Mouse (Mus musculus): ENCODE measurements around the gene Gm28635. TPM values are rescaled to one million over a fixed set of nuclear protein-coding genes. Genes with fewer than 3 reads are reported as not detected.
"Not testable (repeated sequence)": the region's sequence is repeated elsewhere in the genome, so short reads cannot be mapped to it uniquely, and the experiment has no call there.

Gene Gm28635
- total RNA-seq, 4 experiments from 2014 or later: 1.5 to 5.7 (median 1.8) TPM; not detected in 1

- DNase-seq (ENCODE audit: low spot score in 2 of 2): no peak
Measured at GRCm38 (mm10) chr2:84688080-84688844, 10.4 kb upstream of the Gm28635 start.

- DNase-seq (ENCODE audit: low spot score in 2 of 2): no peak
Measured at GRCm38 (mm10) chr2:84682605-84683183, 4.9 kb upstream of the Gm28635 start.

GRCm38 (mm10) chr2:84679016-84679415 lies 1.2 kb upstream of the Gm28635 start, which contains the start of gene Tmx2:
Gene Tmx2 (minus strand): TSS chr2:84679140.
- DNase-seq (ENCODE audit: low spot score in 2 of 2): no peak

- DNase-seq (ENCODE audit: low spot score in 2 of 2): no peak
Measured at GRCm38 (mm10) chr2:84677270-84677967, 422 bp downstream of the Gm28635 start.

GRCm38 (mm10) chr2:84671535-84671934 lies 6.3 kb downstream of the Gm28635 start:
- not testable (repeated sequence) for DNase-seq (ENCODE audit: low spot score in 2 of 2)

GRCm38 (mm10) chr2:84670569-84670933 lies 7.3 kb downstream of the Gm28635 start, which contains the start of gene Selenoh:
Gene Selenoh (minus strand): TSS chr2:84670770.
- DNase-seq (ENCODE audit: low spot score in 2 of 2): peak; percentile 86

GRCm38 (mm10) chr2:84669828-84670568 lies 7.8 kb downstream of the Gm28635 start:
- DNase-seq (ENCODE audit: low spot score in 2 of 2): no peak

GRCm38 (mm10) chr2:84666081-84666480 lies 11.8 kb downstream of the Gm28635 start:
- no peak for DNase-seq (ENCODE audit: low spot score in 2 of 2)

- no peak for DNase-seq (ENCODE audit: low spot score in 2 of 2)
Measured at GRCm38 (mm10) chr2:84662866-84663265, 15.0 kb downstream of the Gm28635 start.

- DNase-seq (ENCODE audit: low spot score in 2 of 2): no peak
Measured at GRCm38 (mm10) chr2:84660253-84660652, 17.6 kb downstream of the Gm28635 start.

GRCm38 (mm10) chr2:84658806-84659205 lies 19.0 kb downstream of the Gm28635 start, which contains the start of gene Btbd18:
Gene Btbd18 (plus strand): TSS chr2:84659079.
- no peak for DNase-seq (ENCODE audit: low spot score in 2 of 2)

GRCm38 (mm10) chr2:84655864-84656263 lies 22.0 kb downstream of the Gm28635 start:
- DNase-seq (ENCODE audit: low spot score in 2 of 2): no peak

GRCm38 (mm10) chr2:84653354-84653753 lies 24.5 kb downstream of the Gm28635 start:
- no peak for DNase-seq (ENCODE audit: low spot score in 2 of 2)

GRCm38 (mm10) chr2:84650464-84651195 lies 27.2 kb downstream of the Gm28635 start, which contains the start of gene Ctnnd1:
Gene Ctnnd1 (minus strand): TSS chr2:84650765.
- peak; percentile 89 to 90 for DNase-seq (ENCODE audit: low spot score in 2 of 2)

- no peak for DNase-seq (ENCODE audit: low spot score in 2 of 2)
Measured at GRCm38 (mm10) chr2:84649674-84650073, 28.2 kb downstream of the Gm28635 start.

- DNase-seq (ENCODE audit: low spot score in 2 of 2): no peak
Measured at GRCm38 (mm10) chr2:84648369-84648768, 29.5 kb downstream of the Gm28635 start.

GRCm38 (mm10) chr2:84647051-84647568 lies 30.7 kb downstream of the Gm28635 start:
- no peak for DNase-seq (ENCODE audit: low spot score in 2 of 2)

GRCm38 (mm10) chr2:84646138-84646537 lies 31.7 kb downstream of the Gm28635 start:
- no peak for DNase-seq (ENCODE audit: low spot score in 2 of 2)

GRCm38 (mm10) chr2:84640833-84641232 lies 37.0 kb downstream of the Gm28635 start:
- no peak for DNase-seq (ENCODE audit: low spot score in 2 of 2)
